Mouse (Mus musculus) skeletal muscle tissue, adult 2 months (tissue): ENCODE data around the gene E030018B13Rik.

Source experiments
- DNase-seq: peaks from one replicate; pipeline ENCODE4 v3.0.0-alpha.2; 2012; ENCODE audit warnings: low read depth, low spot score

The E030018B13Rik gene

DNA sequence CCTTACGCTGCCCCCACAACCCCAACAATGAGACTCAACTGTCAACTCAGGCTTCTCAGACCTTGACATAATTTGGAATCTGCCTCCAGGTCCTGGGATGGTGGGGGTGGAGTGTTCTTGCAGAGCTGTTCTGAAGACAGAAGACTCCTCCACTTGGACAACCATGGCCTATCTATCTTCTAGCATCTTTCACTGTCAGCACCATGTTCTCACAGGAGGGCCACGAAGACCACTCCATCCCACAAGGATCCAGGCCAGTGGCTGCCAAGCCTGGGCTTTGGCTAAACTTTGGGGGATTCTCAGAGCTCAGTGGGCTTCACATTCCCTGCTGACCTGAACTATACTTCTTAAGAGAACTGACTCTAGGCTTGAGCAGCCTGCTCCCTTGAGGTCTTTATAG, 1.8 kb upstream of the E030018B13Rik start:
- DNase-seq = no peak

DNA sequence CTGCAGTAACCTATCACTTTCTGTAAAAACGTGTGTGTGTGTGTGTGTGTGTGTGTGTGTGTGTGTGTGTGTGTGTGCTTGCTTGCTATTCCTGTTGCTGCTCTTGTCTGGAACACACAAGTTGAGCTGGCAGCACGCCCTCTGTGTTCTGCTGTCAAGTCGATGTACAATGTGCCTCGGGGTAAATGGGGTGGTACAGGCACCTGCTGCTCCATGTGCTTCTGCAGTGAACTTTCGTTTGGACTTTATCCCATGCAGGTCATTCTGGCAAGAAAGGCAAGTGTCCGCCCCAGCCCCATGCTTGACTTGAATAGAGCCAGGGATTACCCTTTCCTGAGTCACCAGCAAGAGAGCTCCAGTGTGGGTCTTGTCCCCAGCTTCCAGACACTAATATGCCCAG, 1.0 kb downstream of the E030018B13Rik start:
- DNase-seq = no peak

DNA sequence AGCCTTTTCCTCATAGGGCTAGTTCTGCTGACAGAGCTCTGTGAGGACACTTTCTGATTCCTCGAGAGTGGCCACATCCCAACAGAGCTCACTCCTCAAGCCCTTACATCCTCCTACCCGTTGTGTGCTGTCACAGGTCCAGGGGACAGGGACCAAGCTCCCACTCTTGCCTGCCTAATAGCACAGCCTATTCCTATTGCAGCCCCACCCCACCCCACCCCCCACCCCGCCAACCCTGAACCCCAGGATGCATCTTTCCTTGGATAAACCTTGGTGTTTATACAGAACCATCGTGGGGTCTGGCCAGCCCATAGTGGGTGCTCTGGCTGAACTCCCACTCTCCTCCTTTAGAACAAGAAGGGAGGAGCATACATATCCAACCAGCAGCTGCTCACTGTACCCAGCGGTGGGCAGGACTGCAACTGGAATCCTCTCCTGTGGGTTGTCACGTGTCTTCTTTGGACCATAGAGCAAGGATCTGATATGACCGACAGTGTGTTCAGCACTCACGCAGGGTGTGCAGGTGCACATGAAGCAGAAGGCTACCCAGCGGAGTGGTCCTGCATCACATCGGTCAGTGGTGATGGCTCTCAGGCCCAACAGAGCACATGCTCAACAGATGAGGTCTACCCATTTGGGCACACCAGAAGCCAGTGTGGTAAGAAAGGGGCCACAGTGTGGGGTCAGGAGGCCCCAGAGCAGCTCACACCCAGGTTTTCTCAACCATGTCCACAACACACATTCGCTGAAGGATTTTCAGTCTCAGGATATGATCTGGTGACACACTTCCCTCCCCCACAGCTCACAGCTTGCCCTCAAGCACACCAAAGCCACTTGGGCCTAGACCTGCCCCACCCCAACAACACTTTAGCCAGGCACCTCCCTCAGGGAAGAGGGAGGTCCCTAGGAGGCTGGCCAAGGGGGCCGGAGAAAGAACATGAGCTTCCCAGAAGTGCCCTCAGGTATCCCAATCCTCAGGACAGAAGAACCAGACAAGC, 2.4 kb downstream of the E030018B13Rik start:
- DNase-seq = no peak

DNA sequence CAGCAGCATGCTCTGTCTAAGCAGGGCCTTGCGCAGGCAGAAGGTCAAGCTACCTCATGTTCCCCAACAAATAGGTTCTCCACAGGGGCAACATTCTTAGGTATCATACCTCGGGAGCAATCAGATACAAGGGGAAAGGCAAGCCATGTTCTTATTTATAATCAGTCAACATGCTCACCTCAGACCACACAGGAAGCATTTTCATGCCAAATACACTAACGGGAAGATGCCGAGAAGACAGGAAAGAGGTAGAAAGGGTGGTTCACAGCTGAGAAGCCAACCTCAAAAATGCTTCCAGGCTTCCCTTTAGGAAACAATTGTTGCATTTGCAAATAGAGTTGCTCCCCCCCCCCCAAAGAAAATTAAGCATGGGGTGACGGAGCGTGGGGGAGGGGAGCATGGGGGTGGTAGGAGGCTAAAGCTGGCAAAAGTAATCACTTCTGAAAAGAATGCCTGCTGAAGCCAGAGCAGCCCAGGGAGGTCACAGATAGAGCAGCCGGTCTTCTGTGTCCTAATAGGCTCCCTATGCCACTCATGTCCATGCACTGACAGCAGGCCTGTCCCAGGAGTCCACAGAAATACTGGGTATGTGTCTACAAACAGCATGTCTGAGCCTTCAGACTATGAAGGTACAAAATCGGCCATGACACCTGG, 5.4 kb downstream of the E030018B13Rik start:
- DNase-seq = no peak

DNA sequence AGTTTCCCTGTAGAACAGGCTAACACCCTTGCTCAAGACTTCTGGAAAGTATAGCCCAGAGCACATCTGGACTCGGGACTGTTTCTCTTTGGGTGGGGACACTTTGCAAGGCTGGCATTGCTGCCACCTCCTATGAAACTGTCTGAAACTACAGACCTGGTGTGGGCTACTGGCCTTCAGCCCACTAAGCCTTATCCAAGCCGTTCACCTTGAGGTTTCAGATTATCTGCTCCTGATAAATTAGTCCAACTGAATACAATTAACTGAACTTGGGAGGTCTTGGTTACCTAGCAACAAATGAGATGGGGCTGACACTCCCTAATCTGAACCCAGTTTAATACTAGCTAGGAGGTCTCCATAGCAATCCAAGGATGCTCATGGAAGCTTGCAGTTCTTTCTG, 5.9 kb downstream of the E030018B13Rik start:
- DNase-seq = no peak

DNA sequence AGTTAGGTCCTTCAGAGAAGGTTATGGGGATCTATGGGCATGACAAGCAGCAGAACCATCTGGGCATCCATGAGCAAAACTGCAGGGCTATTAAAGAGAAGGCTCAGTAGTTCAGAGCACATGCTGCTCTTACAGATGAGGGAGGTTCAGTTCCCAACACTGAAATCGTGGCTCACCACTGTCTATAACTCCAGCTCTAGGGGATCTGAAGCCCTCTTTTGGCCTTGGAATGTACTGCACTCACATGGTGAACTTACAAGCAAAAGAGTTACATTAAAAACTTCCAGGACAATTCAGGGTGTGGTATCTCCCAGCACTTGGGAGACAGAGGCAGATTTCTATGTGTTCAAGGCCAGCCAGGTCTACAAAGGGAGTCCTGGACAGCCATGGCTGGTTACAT, 6.3 kb downstream of the E030018B13Rik start:
- DNase-seq = no peak

DNA sequence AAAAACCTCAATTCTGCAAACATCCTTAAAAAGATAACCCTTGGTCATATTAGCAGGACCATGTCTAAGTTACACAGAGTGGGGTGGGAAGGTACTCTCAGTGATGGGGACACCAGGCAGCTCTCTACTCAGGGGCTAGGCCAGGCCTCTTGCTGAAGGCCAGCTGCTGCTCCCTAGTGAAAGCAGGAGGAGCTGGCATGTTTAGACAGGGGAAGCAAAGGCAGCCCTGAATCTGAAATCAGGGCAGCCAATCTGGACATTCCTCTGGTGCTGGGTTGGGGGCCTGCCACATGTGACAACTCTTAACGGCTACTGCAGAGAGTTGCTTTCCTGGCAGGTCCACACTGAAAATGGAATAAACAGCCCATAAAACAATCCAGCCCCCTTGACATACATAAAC, 7.5 kb downstream of the E030018B13Rik start:
- DNase-seq = no peak

DNA sequence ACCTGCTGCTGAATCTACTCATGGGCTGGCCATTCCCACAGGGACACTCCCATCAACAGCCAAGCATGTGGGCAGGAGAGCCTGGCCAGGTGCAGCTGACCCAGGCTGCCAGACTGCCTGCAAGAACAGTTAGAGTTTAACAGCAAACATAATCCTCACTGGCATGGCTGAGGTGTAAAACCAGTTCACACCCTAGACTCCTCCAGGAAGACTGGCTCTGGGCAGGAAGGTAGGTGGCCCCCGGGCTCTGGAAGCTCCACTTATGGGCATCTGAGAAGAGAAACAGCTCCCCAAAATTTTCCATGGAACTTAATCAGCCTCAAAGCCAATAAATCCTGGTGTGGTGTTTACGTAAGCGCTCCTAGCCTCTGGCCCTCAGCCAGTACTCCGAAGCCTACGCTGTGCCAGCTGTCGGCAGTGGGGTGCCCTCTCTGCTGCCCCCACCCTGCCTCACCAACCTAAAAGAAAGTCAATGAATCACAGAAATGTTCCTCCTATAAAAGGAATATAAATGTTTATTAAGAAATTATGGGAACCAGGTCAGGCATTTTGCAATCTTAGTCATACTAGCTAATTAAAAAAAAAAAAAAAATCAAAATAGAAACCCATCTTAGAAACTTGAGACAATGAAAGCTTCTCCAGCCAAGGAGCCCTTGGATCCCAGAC, 8.2 kb downstream of the E030018B13Rik start:
- peak; percentile 91 for DNase-seq

DNA sequence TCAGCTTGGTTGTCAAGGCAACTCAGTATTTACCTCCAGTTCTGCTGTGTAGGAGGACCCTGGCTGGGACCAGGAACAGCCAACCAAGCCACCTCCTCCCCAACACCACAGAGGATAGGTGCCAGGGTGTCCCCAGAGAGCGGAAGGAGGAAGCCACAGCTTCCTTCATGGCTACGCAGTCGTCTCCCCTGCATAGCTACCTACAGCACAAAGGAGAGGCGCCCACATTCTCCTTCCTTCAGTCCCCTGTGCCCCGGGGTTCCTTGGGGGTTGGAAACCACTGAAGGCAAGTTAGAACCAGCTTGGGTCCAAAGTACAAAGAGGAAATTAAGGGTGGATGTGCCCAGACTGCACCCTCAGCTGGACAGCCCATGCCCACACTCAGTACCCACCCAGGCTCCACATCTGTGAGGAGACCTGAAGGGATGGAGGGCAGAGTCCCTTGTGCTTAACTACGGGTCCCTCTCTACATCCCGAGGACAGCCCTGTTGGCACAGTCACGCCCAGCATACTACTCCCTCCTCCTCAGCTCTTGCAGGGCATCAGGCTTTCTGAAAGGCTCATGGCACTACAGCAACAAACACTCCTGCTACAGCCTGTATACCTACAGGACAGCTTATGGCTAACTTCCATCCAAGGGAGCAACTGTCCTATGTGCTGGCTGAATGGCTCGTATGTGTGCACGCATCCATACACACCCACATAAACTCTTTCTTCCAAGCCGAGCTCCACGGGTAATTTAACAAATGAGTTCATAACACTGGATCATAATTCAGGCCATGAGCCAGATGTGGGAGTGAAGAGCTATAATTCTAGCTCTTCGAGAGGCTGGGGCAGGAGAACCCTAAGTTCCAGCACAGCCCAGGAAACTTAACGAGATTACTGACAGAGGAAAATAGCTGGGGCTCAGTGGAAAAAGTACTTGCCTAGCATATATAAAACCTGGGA, 9.0 kb downstream of the E030018B13Rik start:
- DNase-seq = peak; percentile 81

DNA sequence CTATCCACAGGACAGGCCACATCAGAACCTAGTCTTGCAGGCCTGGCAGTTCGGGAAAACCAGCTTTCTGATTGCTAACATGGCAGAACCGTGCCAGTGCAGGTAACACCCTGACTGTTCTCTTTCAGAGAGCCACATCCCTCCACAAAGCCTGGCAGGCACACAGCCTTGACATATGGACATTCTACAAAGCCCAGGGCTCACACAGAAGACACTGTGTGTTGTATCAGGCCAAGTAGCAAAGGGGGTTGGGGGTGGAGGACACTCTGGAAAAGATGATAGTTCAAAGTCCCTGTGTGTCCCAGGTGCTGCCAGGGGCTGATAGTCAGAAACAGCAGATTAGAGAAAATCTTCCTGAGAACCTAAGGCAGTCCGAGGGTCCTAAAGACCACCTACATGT, 9.8 kb downstream of the E030018B13Rik start:
- no peak for DNase-seq

DNA sequence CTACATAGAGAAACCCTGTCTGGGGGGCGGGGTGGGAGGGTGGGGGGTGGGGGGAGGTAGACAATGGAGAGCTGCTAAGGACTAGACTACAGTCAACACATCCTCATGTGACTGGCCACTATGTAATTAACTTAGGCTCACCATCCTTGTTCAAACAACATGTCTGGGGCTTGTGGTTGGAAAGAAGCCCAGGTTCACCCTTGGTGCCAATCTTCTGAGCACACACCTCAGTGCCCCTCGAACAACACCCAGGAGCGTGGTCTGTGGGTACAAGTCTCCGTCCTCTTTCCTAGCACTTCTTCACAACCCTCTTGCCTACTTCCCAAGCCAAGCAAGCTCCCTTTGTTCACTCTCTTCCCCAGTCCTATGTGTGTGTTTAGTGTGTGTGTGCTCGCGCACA, 10.5 kb downstream of the E030018B13Rik start:
- no peak for DNase-seq

DNA sequence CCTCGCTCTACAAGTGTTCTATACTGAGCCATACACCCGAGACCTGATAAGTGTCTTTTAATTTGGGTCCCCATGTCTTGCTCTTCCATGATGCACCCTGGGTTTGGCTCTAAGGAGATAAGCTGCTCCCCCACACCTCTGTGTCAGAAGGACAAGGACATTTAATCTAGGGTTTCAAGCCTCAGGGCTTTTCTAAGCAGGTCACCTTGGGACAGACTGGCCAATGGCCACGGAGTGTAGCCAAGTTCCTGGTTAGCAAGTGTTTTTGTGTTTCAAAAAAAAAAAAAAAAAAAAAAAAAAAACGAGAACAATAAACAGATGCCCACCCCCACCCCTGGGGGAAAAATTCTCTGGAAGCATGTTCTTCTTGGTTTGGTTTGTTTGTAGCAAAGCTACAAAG, 12.4 kb downstream of the E030018B13Rik start:
- no peak for DNase-seq

DNA sequence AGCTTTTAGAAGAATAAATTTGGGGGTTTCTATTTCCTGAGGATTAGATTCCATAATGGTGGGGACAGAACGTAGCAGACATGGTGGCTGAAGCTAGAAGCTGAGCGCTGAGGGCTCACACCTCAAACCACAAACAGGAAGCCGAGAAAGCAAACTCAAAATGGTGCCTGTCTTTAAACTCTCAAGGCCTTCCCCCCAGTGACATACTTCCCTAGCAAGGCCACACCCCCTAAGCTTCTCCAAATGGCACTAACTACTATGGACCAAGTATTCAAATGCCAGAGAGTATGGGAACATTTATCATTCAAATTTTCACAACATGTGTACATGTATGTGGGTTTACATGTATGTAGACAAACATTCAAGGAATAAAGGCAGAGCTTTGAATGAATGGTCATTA, 13.5 kb downstream of the E030018B13Rik start:
- no peak for DNase-seq

DNA sequence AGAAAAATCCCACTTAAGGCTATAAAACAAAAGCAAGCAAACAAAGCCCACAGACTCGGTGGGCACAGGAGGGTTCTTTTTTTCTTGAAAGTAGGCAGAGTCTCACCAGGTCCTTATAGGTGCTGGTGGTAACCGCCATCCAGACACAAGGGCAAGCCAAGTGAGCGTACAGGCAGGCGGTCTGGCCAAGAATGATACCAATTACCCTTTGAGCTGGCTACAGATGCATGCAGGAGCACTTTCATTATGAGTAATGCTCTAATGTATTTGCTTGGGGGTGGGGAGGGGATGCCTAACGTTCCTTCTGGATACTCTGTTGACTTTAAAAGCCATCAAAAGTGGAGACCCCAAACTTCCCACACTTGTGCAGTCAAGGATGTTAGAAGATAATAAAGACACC, 14.1 kb downstream of the E030018B13Rik start:
- no peak for DNase-seq

DNA sequence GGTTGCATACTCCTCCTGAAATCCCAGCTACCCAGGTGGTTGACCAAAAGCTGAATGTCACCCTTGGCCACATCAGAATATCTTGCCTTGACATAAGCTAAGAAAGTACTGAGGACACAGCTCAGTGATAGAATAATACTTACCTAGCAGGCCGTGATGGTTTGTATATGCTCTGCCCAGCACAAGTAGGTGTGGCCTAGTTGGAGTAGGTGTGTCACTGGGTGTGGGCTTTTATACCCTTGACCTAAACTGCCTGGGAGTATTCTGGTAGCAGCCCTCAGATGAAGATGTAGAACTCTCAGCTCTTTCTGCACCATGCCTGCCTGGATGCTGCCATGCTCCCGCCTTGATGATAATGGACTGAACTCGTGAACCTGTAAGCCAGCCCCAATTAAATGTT, 15.8 kb downstream of the E030018B13Rik start:
- DNase-seq = no peak

DNA sequence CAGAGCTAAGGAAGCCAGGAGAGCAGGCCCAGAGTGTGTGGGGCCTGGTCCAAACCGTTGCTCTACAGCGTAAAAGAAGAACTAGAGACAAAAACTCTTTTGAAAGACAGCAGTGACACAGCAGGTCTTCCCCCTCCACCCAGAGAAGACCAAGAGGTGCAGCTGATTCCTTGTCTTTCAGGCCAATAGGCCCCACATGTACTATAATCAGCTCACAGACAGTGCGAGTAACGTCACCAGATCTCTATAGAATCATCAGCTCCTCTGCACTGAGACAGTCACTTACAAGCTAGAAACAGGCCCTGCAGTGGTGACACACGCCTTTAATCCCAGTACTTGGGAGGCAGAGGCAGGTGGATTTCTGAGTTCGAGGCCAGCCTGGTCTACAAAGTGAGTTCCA, 17.2 kb downstream of the E030018B13Rik start:
- DNase-seq = no peak

DNA sequence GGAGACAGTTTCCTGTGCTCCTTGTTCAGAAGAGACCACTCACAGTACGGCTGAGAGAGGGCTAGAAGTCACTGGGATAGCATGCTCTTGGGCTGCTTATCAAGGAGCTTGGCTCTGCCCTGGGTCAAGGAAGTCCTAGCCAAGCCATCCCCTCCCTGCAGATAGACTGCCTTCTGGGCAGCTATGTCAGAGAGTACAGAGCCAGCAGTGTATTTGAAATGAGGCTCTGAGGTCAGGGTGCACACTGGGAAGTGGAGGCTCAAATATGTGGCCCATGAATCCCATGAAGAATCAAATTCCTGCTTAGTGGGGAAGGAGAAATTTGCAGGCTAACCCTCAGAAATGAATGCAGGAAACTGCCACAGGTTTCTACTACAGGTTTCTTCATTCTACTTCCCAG, 17.9 kb downstream of the E030018B13Rik start:
- DNase-seq = no peak

DNA sequence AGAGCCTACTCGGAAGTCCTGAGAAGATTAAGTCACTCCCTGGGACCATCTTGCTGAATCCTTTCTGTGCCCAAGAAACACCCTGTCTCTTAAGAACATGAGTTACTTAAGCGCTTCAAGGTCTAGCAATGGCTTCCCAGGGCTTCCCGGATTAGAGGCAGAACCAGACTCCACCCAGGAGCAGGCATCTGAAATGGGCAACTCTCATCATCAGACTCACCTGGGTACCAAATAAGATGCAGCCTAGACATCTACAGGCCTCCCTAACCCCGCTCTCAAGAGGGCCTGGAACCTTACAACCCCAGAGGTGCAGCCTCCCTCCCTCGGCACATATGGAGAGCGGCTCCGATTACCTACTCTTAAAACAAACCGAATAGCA, 19.1 kb downstream of the E030018B13Rik start:
- DNase-seq = no peak

DNA sequence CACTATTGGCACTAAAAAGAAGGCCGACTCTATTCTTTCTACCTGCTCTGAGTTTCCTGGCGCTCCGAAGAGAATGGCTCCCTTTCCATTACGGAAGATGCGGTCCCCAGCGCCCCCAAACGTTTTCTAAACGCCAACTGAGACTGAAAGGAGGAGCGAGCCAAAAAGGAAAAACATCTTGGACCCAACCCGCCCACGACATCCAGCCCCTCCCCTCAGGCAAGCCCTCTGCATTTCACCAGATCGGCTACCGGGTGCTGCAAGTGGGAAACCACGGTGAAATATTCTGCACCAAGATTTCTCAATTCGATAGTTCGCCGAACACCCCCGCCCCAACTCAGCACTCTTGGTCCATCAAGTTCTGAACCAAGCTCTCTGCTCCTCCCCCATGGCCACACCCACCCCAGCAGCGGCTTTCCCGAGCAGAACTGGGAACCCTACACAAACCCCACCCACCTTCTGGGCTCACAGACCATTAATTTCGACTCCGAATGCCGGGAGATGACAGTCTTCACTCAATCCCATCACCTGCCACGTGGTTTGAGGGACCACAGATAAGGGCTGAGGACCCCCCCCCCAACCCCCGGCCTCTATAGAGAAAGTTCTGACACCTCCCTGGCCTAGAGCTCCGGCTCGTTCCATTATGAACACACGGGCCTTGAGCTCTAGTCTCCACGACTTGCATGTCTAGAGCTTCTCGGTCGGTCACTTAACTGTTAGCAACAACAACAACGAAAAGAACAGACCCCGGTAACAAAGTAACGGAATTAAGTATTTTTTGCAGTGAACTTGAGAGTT, 19.7 kb downstream of the E030018B13Rik start:
- DNase-seq = peak; percentile 81

DNA sequence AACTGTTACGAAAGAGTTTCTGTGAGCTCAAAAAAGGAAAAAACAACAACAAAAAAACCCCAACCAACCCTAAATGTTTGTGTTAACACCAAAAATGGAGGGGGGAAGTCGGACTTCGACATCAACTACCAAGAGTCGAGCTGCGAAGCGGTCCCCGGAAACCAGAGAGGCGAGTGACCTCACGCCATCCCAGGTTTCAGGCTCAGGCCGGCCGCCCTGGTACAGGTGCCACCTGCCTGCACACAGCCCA, 20.3 kb downstream of the E030018B13Rik start:
- no peak for DNase-seq
